Mouse (Mus musculus) hindbrain, embryonic 14.5 days (tissue): Measurements from ENCODE around the gene Cdc42se2. TPM values are rescaled to one million over a fixed set of nuclear protein-coding genes. Genes with fewer than 3 reads are reported as not detected.

Experiments used
- ATAC-seq: fragments of 200-750 bp; cut with Nextera tagmentation; 2 replicates; pipeline ENCODE4 v1.8.0; 2017; ENCODE audit warnings: moderate number of reproducible peaks, mild to moderate bottlenecking, moderate TSS enrichment, moderate library complexity; ENCODE audit not compliant: low FRiP score
- DNase-seq: peaks from one replicate; pipeline ENCODE4 v3.0.0-alpha.2; 2015; ENCODE audit warnings: low spot score
- H3K27ac ChIP-seq: fragments of 300-500 bp; sonication (generic); 2 replicates; pipeline ENCODE4 v1.5.1; 2014; ENCODE audit warnings: mild to moderate bottlenecking, moderate library complexity
- H3K27me3 ChIP-seq: fragments of 300-500 bp; sonication (generic); 2 replicates; pipeline ENCODE4 v1.6.1; 2014; ENCODE audit warnings: mild to moderate bottlenecking, low read length, mixed read lengths; ENCODE audit not compliant: control insufficient read depth, insufficient read depth
- H3K36me3 ChIP-seq: fragments of 300-500 bp; sonication (generic); replicated peaks from 2 replicates; pipeline ENCODE4 v1.6.1; 2014; ENCODE audit not compliant: control insufficient read depth, insufficient read depth
- H3K4me1 ChIP-seq: fragments of 300-500 bp; sonication (generic); replicated peaks from 2 replicates; pipeline ENCODE4 v1.6.1; 2014; ENCODE audit warnings: antibody characterized with exemption, low read length, mixed read lengths; ENCODE audit not compliant: control insufficient read depth, insufficient read depth
- H3K4me2 ChIP-seq: fragments of 300-500 bp; sonication (generic); replicated peaks from 2 replicates; pipeline ENCODE4 v1.6.1; 2014; ENCODE audit warnings: mild to moderate bottlenecking, moderate library complexity
- H3K4me3 ChIP-seq: fragments of 300-500 bp; sonication (generic); replicated peaks from 2 replicates; pipeline ENCODE4 v1.5.1; 2014; ENCODE audit warnings: mild to moderate bottlenecking, low read length
- H3K9ac ChIP-seq: fragments of 300-500 bp; sonication (generic); 2 replicates; pipeline ENCODE4 v1.6.1; 2014
- H3K9me3 ChIP-seq: fragments of 300-500 bp; sonication (generic); 2 replicates; pipeline ENCODE4 v1.6.1; 2016; ENCODE audit warnings: low read length; ENCODE audit not compliant: control insufficient read depth
- WGBS: fragments of 180-500 bp; shearing (Covaris S2); extraction: QIAGEN DNeasy Blood & Tissue Kit; methylation state at CpG from one replicate; pipeline ENCODE4 v1.1.7; 2014; 5-methylcytosine and 5-hydroxymethylcytosine counted together
- polyA plus RNA-seq: library from polyadenylated mRNA; unstranded; fragments of >200 nt; fragmentation: Nextera tagmentation; extraction: Ambion mirVana; gene quantifications from 2 replicates; pipeline ENCODE4 v1.2.1, GENCODE M21; 2014

The Cdc42se2 gene
- 147 and 171 TPM in 2 replicates for polyA plus RNA-seq

- WGBS = 4% methylated on average over 53 of the region's 56 CpGs
- peaks cover 3% of the 10 kb centered on the region; the same call in 1 of the 2 replicates for H3K36me3 ChIP-seq
- H3K9me3 ChIP-seq = no peaks in the 10 kb centered on the region
- H3K27ac ChIP-seq = peak within 1 kb of the TSS; percentile 96
- H3K9ac ChIP-seq = peak within 1 kb of the TSS; percentile 94
- H3K4me2 ChIP-seq = peak within 1 kb of the TSS; percentile 65
- DNase-seq (peak; percentile 98), ATAC-seq (peak; percentile 99)
- H3K27me3 ChIP-seq = no peaks in the 10 kb centered on the region
- peaks cover 31% of the 10 kb centered on the region for H3K4me1 ChIP-seq
- H3K4me3 ChIP-seq = peak within 1 kb of the TSS; percentile 84
Measured at GRCm38 (mm10) chr11:54787488-54788474, at the start of gene Cdc42se2. Cdc42se2 (minus strand) TSS chr11:54787675.

GRCm38 (mm10) chr11:54836106-54836505 is 48.6 kb upstream of the Cdc42se2 start:
- ATAC-seq = no peak
- no peaks in the 10 kb centered on the region for H3K4me1 ChIP-seq
- H3K9ac ChIP-seq = no peak overlapping the region
- no peak overlapping the region for H3K4me3 ChIP-seq
- H3K9me3 ChIP-seq = no peaks in the 10 kb centered on the region
- no peaks in the 10 kb centered on the region for H3K36me3 ChIP-seq
- DNase-seq = no peak
- H3K27ac ChIP-seq = no peak overlapping the region
- WGBS = 80% methylated on average over 9 of the region's 9 CpGs
- H3K27me3 ChIP-seq = no peaks in the 10 kb centered on the region
- no peak overlapping the region for H3K4me2 ChIP-seq

GRCm38 (mm10) chr11:54834596-54834995 is 47.1 kb upstream of the Cdc42se2 start:
- Histone ChIP-seq H3K9me3 (no peaks in the 10 kb centered on the region), H3K4me3 (no peak overlapping the region), H3K36me3 (no peaks in the 10 kb centered on the region), H3K27me3 (no peaks in the 10 kb centered on the region), H3K9ac (no peak overlapping the region), H3K27ac (no peak overlapping the region), H3K4me2 (no peak overlapping the region), H3K4me1 (no peaks in the 10 kb centered on the region)
- WGBS = 60% methylated on average over 2 of the region's 2 CpGs
- DNase-seq (no peak), ATAC-seq (no peak)

GRCm38 (mm10) chr11:54833833-54834232 is 46.4 kb upstream of the Cdc42se2 start:
- Histone ChIP-seq H3K27me3 (no peaks in the 10 kb centered on the region), H3K4me1 (no peaks in the 10 kb centered on the region), H3K36me3 (no peaks in the 10 kb centered on the region), H3K4me2 (no peak overlapping the region), H3K4me3 (no peak overlapping the region), H3K9ac (no peak overlapping the region), H3K27ac (no peak overlapping the region), H3K9me3 (no peaks in the 10 kb centered on the region)
- ATAC-seq (no peak), DNase-seq (no peak)
- 91% methylated on average over 4 of the region's 4 CpGs for WGBS

GRCm38 (mm10) chr11:54826819-54827218 is 39.3 kb upstream of the Cdc42se2 start:
- H3K27ac ChIP-seq = no peak overlapping the region
- no peaks in the 10 kb centered on the region for H3K27me3 ChIP-seq
- no peak overlapping the region for H3K9ac ChIP-seq
- ATAC-seq (no peak), DNase-seq (no peak)
- H3K4me2 ChIP-seq = no peak overlapping the region
- no peaks in the 10 kb centered on the region for H3K9me3 ChIP-seq
- H3K4me1 ChIP-seq = no peaks in the 10 kb centered on the region
- H3K4me3 ChIP-seq = no peak overlapping the region
- WGBS = 81% methylated on average over 8 of the region's 8 CpGs
- H3K36me3 ChIP-seq = no peaks in the 10 kb centered on the region

- Histone ChIP-seq H3K4me2 (no peak overlapping the region), H3K9ac (no peak overlapping the region), H3K27ac (no peak overlapping the region), H3K4me3 (no peak overlapping the region), H3K36me3 (no peaks in the 10 kb centered on the region), H3K4me1 (no peaks in the 10 kb centered on the region), H3K9me3 (no peaks in the 10 kb centered on the region), H3K27me3 (no peaks in the 10 kb centered on the region)
- DNase-seq (no peak), ATAC-seq (no peak)
- 84% methylated on average over 4 of the region's 4 CpGs for WGBS
Measured at GRCm38 (mm10) chr11:54825774-54826173, 38.3 kb upstream of the Cdc42se2 start.

- Histone ChIP-seq H3K4me1 (0 out of 2 replicates have a peak, but pooled peaks cover 5% of the 10 kb centered on the region), H3K27ac (no peak overlapping the region), H3K4me3 (no peak overlapping the region), H3K27me3 (no peaks in the 10 kb centered on the region), H3K9ac (no peak overlapping the region), H3K9me3 (no peaks in the 10 kb centered on the region), H3K36me3 (no peaks in the 10 kb centered on the region), H3K4me2 (no peak overlapping the region)
- DNase-seq (no peak), ATAC-seq (no peak)
- 91% methylated on average over 4 of the region's 4 CpGs for WGBS
Measured at GRCm38 (mm10) chr11:54823467-54823866, 36.0 kb upstream of the Cdc42se2 start.

- H3K9me3 ChIP-seq = no peaks in the 10 kb centered on the region
- H3K4me3 ChIP-seq = no peak overlapping the region
- H3K9ac ChIP-seq = no peak overlapping the region
- DNase-seq = no peak
- H3K36me3 ChIP-seq = no peaks in the 10 kb centered on the region
- ATAC-seq = no peak
- no peak overlapping the region for H3K4me2 ChIP-seq
- H3K4me1 ChIP-seq = 0 out of 2 replicates have a peak, but pooled peaks cover 5% of the 10 kb centered on the region
- no peak overlapping the region for H3K27ac ChIP-seq
- no peaks in the 10 kb centered on the region for H3K27me3 ChIP-seq
- WGBS = 59% methylated on average over 7 of the region's 7 CpGs
Measured at GRCm38 (mm10) chr11:54819489-54819888, 32.0 kb upstream of the Cdc42se2 start.

GRCm38 (mm10) chr11:54817449-54817848 is 30.0 kb upstream of the Cdc42se2 start:
- Histone ChIP-seq H3K36me3 (no peaks in the 10 kb centered on the region), H3K27me3 (no peaks in the 10 kb centered on the region), H3K9ac (no peak overlapping the region), H3K4me2 (no peak overlapping the region), H3K9me3 (no peaks in the 10 kb centered on the region), H3K4me3 (no peak overlapping the region), H3K27ac (no peak overlapping the region), H3K4me1 (peaks cover 9% of the 10 kb centered on the region; the same call in 1 of the 2 replicates)
- peak; percentile 51; the same call in 1 of the 2 replicates for ATAC-seq
- peak; percentile 32 for DNase-seq
- WGBS = 44% methylated on average over 4 of the region's 4 CpGs
